Mouse (Mus musculus): ENCODE data around the gene Ctso.

DNA sequence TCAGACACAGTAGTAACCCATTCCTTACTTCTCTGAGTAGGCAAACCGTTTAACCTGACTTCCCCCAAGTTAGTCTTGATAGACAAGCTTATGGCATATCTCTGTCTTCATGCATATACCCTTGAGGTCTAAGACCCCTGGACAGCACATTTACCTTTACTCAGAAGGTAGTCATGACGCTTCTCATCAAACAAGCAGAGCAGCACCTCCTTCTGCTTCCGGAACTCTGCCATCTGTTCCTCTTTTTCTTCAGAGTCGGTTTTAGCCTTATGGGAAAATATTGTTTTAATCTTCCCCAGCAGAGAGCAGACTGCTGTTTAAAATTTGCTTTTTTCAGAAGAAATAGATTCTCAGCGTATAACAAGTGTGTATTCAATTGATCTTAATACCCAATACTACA is 31.4 kb downstream of the Ctso start:
- TF ChIP-seq POLR2A (IDR thresholded peaks at IDR 0.05; ENCODE audit: control insufficient read depth in 1 of 2, insufficient read depth in 1 of 2, low read depth in 1 of 2, low read length in 2 of 2, poor library complexity in 1 of 2) (no peak), CTCF (IDR thresholded peaks at IDR 0.05 in 2 of 3, conservative IDR thresholded peaks at IDR 0.05 in 1 of 3; ENCODE audit: control insufficient read depth in 1 of 3, insufficient read depth in 1 of 3, low read depth in 2 of 3, low read length in 3 of 3, poor library complexity in 1 of 3, severe bottlenecking in 1 of 3) (no peak), TCF12 (IDR thresholded peaks at IDR 0.05; ENCODE audit: low read depth, low read length) (no peak), RAD21 (IDR thresholded peaks at IDR 0.05; ENCODE audit: low read depth, low read length) (no peak), NRF1 (IDR thresholded peaks at IDR 0.05; ENCODE audit: insufficient read depth, low read depth, low read length, poor library complexity, severe bottlenecking) (no peak), EP300 (IDR thresholded peaks at IDR 0.05; ENCODE audit: low read depth in 1 of 2, low read length in 2 of 2) (no peak), GATA1 (IDR thresholded peaks at IDR 0.05; ENCODE audit: low read depth, low read length) (no peak), MAZ (IDR thresholded peaks at IDR 0.05; ENCODE audit: low read depth, low read length) (no peak), BHLHE40 (IDR thresholded peaks at IDR 0.05; ENCODE audit: borderline replicate concordance, low read depth, low read length) (no peak), TAL1 (IDR thresholded peaks at IDR 0.05; ENCODE audit: low read length) (no peak), ETS1 (IDR thresholded peaks at IDR 0.05; ENCODE audit: low read depth, low read length) (no peak), GABPA (IDR thresholded peaks at IDR 0.05; ENCODE audit: low read depth, low read length) (no peak), POLR2AphosphoS5 (IDR thresholded peaks at IDR 0.05; ENCODE audit: borderline replicate concordance, low read depth, low read length) (no peak)
